ENCODE assay signal across 10 mouse cellular contexts in the genomic region with DNA sequence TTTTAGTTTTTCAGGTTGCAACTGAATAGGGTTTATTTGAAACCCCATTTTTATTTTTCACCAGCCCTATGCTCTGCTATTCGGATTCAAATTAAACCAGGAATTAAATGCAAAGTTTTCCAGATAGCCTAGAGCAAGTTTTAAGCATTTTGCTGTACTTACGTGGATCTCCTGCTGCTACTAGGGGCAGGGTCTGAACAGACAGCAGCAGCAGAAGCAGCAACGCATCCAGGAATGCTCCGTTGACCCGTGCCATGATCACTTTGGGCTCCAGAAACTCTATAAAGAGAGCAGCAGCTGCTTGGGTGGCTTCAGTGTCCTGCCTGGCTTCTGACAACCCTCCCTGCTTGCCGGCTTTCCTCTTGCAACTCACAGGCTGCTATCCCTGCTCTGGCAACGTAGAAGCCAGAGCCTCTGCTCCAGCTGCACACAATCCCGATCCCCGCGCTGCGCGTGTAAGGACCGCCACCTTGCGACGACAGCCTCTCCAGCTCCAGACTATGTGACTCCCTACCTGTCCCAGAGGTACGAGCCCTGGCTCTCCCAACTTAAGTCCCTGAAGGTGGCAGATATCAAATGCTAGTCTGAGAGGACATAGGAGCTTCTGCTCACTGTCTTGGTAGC. TPM values are rescaled to one million over a fixed set of nuclear protein-coding genes. Genes with fewer than 3 reads are reported as not detected.
DNase-seq lines count a peak whose midpoint lies in the region; ATAC-seq lines count a peak whose summit lies in the region.
"Had no signal": no experiment of that assay in that cellular context is flagged by ENCODE, and none has a peak within 500 bp of the region (broad histone marks: within the 10 kb centered on the region; RNA-seq: fewer than 3 reads in every experiment).

A gene (minus strand): TSS at position 371 of the 624 bp plus-strand sequence.

- H3K9me3 ChIP-seq in heart, embryonic 14.5 days (ENCODE audit: control insufficient read depth, low read length) = no peaks in the 10 kb centered on the region
- H3K9me3 ChIP-seq in hindbrain, embryonic 15.5 days = no peaks in the 10 kb centered on the region
- H3K9me3 ChIP-seq in neural tube, embryonic 14.5 days (ENCODE audit: control insufficient read depth, low read length) = no peaks in the 10 kb centered on the region
- H3K9me3 ChIP-seq: G1E had no signal

- H3K36me3 ChIP-seq in heart, embryonic 14.5 days (ENCODE audit: control insufficient read depth, insufficient read depth, low read length) = no peaks in the 10 kb centered on the region
- no peaks in the 10 kb centered on the region for H3K36me3 ChIP-seq in hindbrain, embryonic 15.5 days
- no peaks in the 10 kb centered on the region for H3K36me3 ChIP-seq in neural tube, embryonic 14.5 days (ENCODE audit: control insufficient read depth, insufficient read depth, low read length)
- H3K36me3 ChIP-seq: G1E had no signal

- H3K9ac ChIP-seq in heart, embryonic 14.5 days (ENCODE audit: low read length) = no peak within 1 kb of the TSS
- 0 out of 2 replicates have a peak within 1 kb of the TSS, but pooled peaks have one; percentile 10 for H3K9ac ChIP-seq in hindbrain, embryonic 15.5 days
- no peak within 1 kb of the TSS for H3K9ac ChIP-seq in neural tube, embryonic 14.5 days (replicated peaks; ENCODE audit: low read depth, low read length)

- WGBS in heart, embryonic 14.5 days = 10% methylated on average over 16 of the region's 16 CpGs
- WGBS in hindbrain, embryonic 15.5 days = 10% methylated on average over 16 of the region's 16 CpGs
- WGBS in neural tube, embryonic 14.5 days = 13% methylated on average over 16 of the region's 16 CpGs

- no peak within 1 kb of the TSS for H3K4me3 ChIP-seq in heart, embryonic 14.5 days (ENCODE audit: control insufficient read depth in 1 of 2, insufficient read depth in 1 of 2, low read depth in 1 of 2, low read length in 2 of 2)
- peak within 1 kb of the TSS; percentile 24 for H3K4me3 ChIP-seq in hindbrain, embryonic 15.5 days
- peak within 1 kb of the TSS; percentile 5; the same call in 1 of the 2 replicates for H3K4me3 ChIP-seq in neural tube, embryonic 14.5 days (ENCODE audit: low read depth, low read length)

- no peak within 1 kb of the TSS for H3K27ac ChIP-seq in heart, embryonic 14.5 days (replicated peaks in 1 of 2; ENCODE audit: control insufficient read depth in 1 of 2, insufficient read depth in 1 of 2, low read depth in 2 of 2, low read length in 2 of 2)
- no peak within 1 kb of the TSS for H3K27ac ChIP-seq in hindbrain, embryonic 15.5 days (replicated peaks)
- H3K27ac ChIP-seq in neural tube, embryonic 14.5 days (ENCODE audit: low read depth, low read length) = no peak within 1 kb of the TSS

- no peaks in the 10 kb centered on the region; a peak in 1 of 4 replicates for H3K4me1 ChIP-seq in heart, embryonic 14.5 days (ENCODE audit: control insufficient read depth in 2 of 2, insufficient read depth in 2 of 2, low read length in 2 of 2)
- H3K4me1 ChIP-seq in hindbrain, embryonic 15.5 days (replicated peaks) = no peaks in the 10 kb centered on the region; the same call in 1 of the 2 replicates
- no peaks in the 10 kb centered on the region for H3K4me1 ChIP-seq in neural tube, embryonic 14.5 days (ENCODE audit: control insufficient read depth, insufficient read depth, low read length)

- H3K27me3 ChIP-seq in heart, embryonic 14.5 days (ENCODE audit: control insufficient read depth, insufficient read depth, low read length) = no peaks in the 10 kb centered on the region
- H3K27me3 ChIP-seq in hindbrain, embryonic 15.5 days = no peaks in the 10 kb centered on the region
- H3K27me3 ChIP-seq in neural tube, embryonic 14.5 days (ENCODE audit: control insufficient read depth, insufficient read depth, low read length) = no peaks in the 10 kb centered on the region

- no peak for DNase-seq in heart, adult 9 months (ENCODE audit: low spot score in 2 of 2)
- DNase-seq in embryo, embryonic 11 days = peak; percentile 65
- DNase-seq in left cerebral cortex, postnatal 25 days (ENCODE audit: low spot score in 2 of 2) = peak; percentile 44 to 58
- DNase-seq in spleen, postnatal 10 days (ENCODE audit: low spot score in 2 of 2) = no peak

- peak within 1 kb of the TSS; percentile 39 for H3K4me2 ChIP-seq in heart, embryonic 14.5 days (ENCODE audit: low read length)
- H3K4me2 ChIP-seq in hindbrain, embryonic 15.5 days = peak within 1 kb of the TSS; percentile 52
- H3K4me2 ChIP-seq in neural tube, embryonic 14.5 days (ENCODE audit: low read depth, low read length) = peak within 1 kb of the TSS; percentile 36; the same call in 1 of the 2 replicates

- no peak for ATAC-seq in heart, embryonic 14.5 days (ENCODE audit: insufficient number of reproducible peaks, insufficient read depth, low FRiP score, low read depth)
- ATAC-seq in hindbrain, embryonic 15.5 days (ENCODE audit: low FRiP score, low read depth) = peak; percentile 97
- ATAC-seq in neural tube, embryonic 14.5 days (ENCODE audit: low read depth) = peak; percentile 96
- ATAC-seq in CD4-positive, CD25-positive, alpha-beta regulatory T cell, adult 4 months = no peak

- intact Hi-C loops in left cerebral cortex, postnatal 25 days (cut with DNase I) = loop anchor here (2.0 kb wide), 1 partner anchor 455 kb away; no protein-coding TSS in a partner anchor

RNA-seq across cellular contexts. Expression of the gene that starts here (rescaled TPM):
- not detected in 2 replicates for polyA plus RNA-seq in heart, embryonic 14.5 days (2014; fragmentation: Nextera tagmentation; extraction: Ambion mirVana)
- polyA plus RNA-seq in hindbrain, embryonic 15.5 days (2015; fragmentation: Nextera tagmentation; extraction: Ambion mirVana) = 0.84 and 0.89 TPM in 2 replicates
- 1 to 10 TPM; 5.0 to 7.7 TPM for total RNA-seq in left cerebral cortex, postnatal 25 days (2021)
- 1.6 and 2.1 TPM in 2 replicates for polyA plus RNA-seq in neural tube, embryonic 14.5 days (2014; fragmentation: Nextera tagmentation; extraction: Ambion mirVana)
- not detected for polyA plus RNA-seq in CD4-positive, CD25-positive, alpha-beta regulatory T cell, adult 4 months (2017; shearing (Covaris generic))
- total RNA-seq: hematopoietic stem cell, adult 5-6 weeks had no signal
- polyA plus RNA-seq: G1E had no signal

Comparison
In these comparisons a context has a peak if more than half of its experiments do, and no peak if none do; other contexts are left out.
1. Peak in ATAC-seq, H3K4me3 ChIP-seq, H3K9ac ChIP-seq and H3K4me2 ChIP-seq in hindbrain, embryonic 15.5 days; RNA of the gene not detected or under 1 TPM.
2. DNase-seq: peak in embryo, embryonic 11 days (single experiment) and left cerebral cortex, postnatal 25 days (2 of 2); none in heart, adult 9 months (0 of 2) and spleen, postnatal 10 days (0 of 2).
3. Peak in every context shown above with its lines, with median percentiles within 50 percentile points of each other: H3K4me2 ChIP-seq.